Mouse (Mus musculus): ENCODE measurements around the gene Treh. TPM values are rescaled to one million over a fixed set of nuclear protein-coding genes. Genes with fewer than 3 reads are reported as not detected.

Gene Treh
- total and polyA plus RNA-seq, 3 experiments: not detected

- Histone ChIP-seq H3K4me1 (ENCODE audit: control insufficient read depth, insufficient read depth, low read length) (peaks cover 16% of the 10 kb centered on the region), H3K79me2 (replicated peaks; ENCODE audit: control insufficient read depth, insufficient read depth, low read length) (no peaks in the 10 kb centered on the region), H3K9ac (ENCODE audit: low read depth, low read length) (no peak overlapping the region), H3K36me3 (ENCODE audit: control insufficient read depth, insufficient read depth, low read length) (no peaks in the 10 kb centered on the region), H3K27me3 (ENCODE audit: control insufficient read depth, insufficient read depth, low read length) (no peaks in the 10 kb centered on the region), H3K27ac (peak overlapping the region; percentile 17), H3K4me3 (no peak overlapping the region)
- intact Hi-C loops (cut with DNase I): loop anchor here (1.0 kb wide), 1 partner anchor 43 kb away; the partner anchor contains the start of gene Phldb1
- 16% methylated on average over 21 of the region's 21 CpGs for WGBS
- DNase-seq: peak; percentile 77 to 84
- TF ChIP-seq EP300 (IDR thresholded peaks at IDR 0.05; ENCODE audit: insufficient read depth, low read depth, low read length): 0 out of 2 replicates have a peak, but pooled peaks have one; percentile 54
- no peak for TF ChIP-seq POLR2A (IDR thresholded peaks at IDR 0.05; ENCODE audit: insufficient read depth, low read depth, low read length)
Measured at GRCm38 (mm10) chr9:44691671-44692520, 18.9 kb downstream of the Treh start.

GRCm38 (mm10) chr9:44693071-44693470 is 20.0 kb downstream of the Treh start:
- no peak overlapping the region; the same call in 1 of the 2 replicates for H3K27ac ChIP-seq
- no peak for DNase-seq
- WGBS: 83% methylated on average over 11 of the region's 11 CpGs
- H3K9ac ChIP-seq (ENCODE audit: low read depth, low read length): no peak overlapping the region
- intact Hi-C loops (cut with DNase I): no loop called here
- H3K27me3 ChIP-seq (ENCODE audit: control insufficient read depth, insufficient read depth, low read length): no peaks in the 10 kb centered on the region
- TF ChIP-seq POLR2A (IDR thresholded peaks at IDR 0.05; ENCODE audit: insufficient read depth, low read depth, low read length) (no peak), EP300 (IDR thresholded peaks at IDR 0.05; ENCODE audit: insufficient read depth, low read depth, low read length) (no peak), CTCF (IDR thresholded peaks at IDR 0.05) (no peak)
- H3K36me3 ChIP-seq (ENCODE audit: control insufficient read depth, insufficient read depth, low read length): no peaks in the 10 kb centered on the region
- H3K4me1 ChIP-seq (ENCODE audit: control insufficient read depth, insufficient read depth, low read length): peaks cover 16% of the 10 kb centered on the region
- no peak overlapping the region for H3K4me3 ChIP-seq
- H3K79me2 ChIP-seq (replicated peaks; ENCODE audit: control insufficient read depth, insufficient read depth, low read length): no peaks in the 10 kb centered on the region

- TF ChIP-seq EP300 (IDR thresholded peaks at IDR 0.05; ENCODE audit: insufficient read depth, low read depth, low read length) (no peak), CTCF (IDR thresholded peaks at IDR 0.05) (no peak), POLR2A (IDR thresholded peaks at IDR 0.05; ENCODE audit: insufficient read depth, low read depth, low read length) (no peak)
- Histone ChIP-seq H3K79me2 (replicated peaks; ENCODE audit: control insufficient read depth, insufficient read depth, low read length) (no peaks in the 10 kb centered on the region), H3K9ac (ENCODE audit: low read depth, low read length) (no peak overlapping the region), H3K36me3 (ENCODE audit: control insufficient read depth, insufficient read depth, low read length) (no peaks in the 10 kb centered on the region), H3K27ac (no peak overlapping the region), H3K4me3 (no peak overlapping the region), H3K4me1 (ENCODE audit: control insufficient read depth, insufficient read depth, low read length) (no peaks in the 10 kb centered on the region), H3K27me3 (ENCODE audit: control insufficient read depth, insufficient read depth, low read length) (no peaks in the 10 kb centered on the region)
- peak in 1 of 2 experiments; percentile 15 for DNase-seq
- intact Hi-C loops (cut with DNase I): no loop called here
- 92% methylated on average over 16 of the region's 16 CpGs for WGBS
Measured at GRCm38 (mm10) chr9:44697866-44698265, 24.8 kb downstream of the Treh start.

DNA sequence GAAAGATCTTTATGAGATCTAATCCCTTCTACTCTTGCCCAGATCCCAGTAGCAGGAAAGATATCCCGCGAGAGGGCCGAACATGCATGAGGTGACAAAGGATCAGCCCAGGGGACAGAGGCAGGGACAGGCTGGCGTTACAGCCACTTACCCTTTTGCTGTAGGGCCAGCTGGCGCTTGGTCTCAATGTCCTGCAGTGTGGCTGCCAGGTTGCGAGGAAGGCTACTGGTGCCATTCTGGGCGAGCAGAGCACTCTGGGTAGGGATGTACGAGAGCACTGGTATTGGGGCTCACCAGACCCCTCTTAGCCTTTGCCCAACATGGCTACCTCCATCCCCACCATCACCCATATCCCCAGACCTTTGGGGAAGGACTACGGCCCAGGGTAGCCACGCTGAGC is 26.2 kb downstream of the Treh start:
- TF ChIP-seq EP300 (IDR thresholded peaks at IDR 0.05; ENCODE audit: insufficient read depth, low read depth, low read length) (no peak), CTCF (IDR thresholded peaks at IDR 0.05) (no peak), POLR2A (IDR thresholded peaks at IDR 0.05; ENCODE audit: insufficient read depth, low read depth, low read length) (no peak)
- Histone ChIP-seq H3K27me3 (ENCODE audit: control insufficient read depth, insufficient read depth, low read length) (no peaks in the 10 kb centered on the region), H3K79me2 (replicated peaks; ENCODE audit: control insufficient read depth, insufficient read depth, low read length) (no peaks in the 10 kb centered on the region), H3K27ac (no peak overlapping the region), H3K36me3 (ENCODE audit: control insufficient read depth, insufficient read depth, low read length) (no peaks in the 10 kb centered on the region), H3K4me3 (no peak overlapping the region), H3K9ac (ENCODE audit: low read depth, low read length) (no peak overlapping the region), H3K4me1 (ENCODE audit: control insufficient read depth, insufficient read depth, low read length) (no peaks in the 10 kb centered on the region)
- peak in 1 of 2 experiments; percentile 17 for DNase-seq
- intact Hi-C loops (cut with DNase I): no loop called here
- 88% methylated on average over 10 of the region's 10 CpGs for WGBS

GRCm38 (mm10) chr9:44699730-44700129 is 26.7 kb downstream of the Treh start:
- no peak overlapping the region for H3K9ac ChIP-seq (ENCODE audit: low read depth, low read length)
- intact Hi-C loops (cut with DNase I): no loop called here
- H3K4me3 ChIP-seq: no peak overlapping the region
- 65% methylated on average over 5 of the region's 5 CpGs for WGBS
- no peak overlapping the region for H3K27ac ChIP-seq
- no peaks in the 10 kb centered on the region for H3K27me3 ChIP-seq (ENCODE audit: control insufficient read depth, insufficient read depth, low read length)
- TF ChIP-seq POLR2A (IDR thresholded peaks at IDR 0.05; ENCODE audit: insufficient read depth, low read depth, low read length) (no peak), CTCF (IDR thresholded peaks at IDR 0.05) (no peak), EP300 (IDR thresholded peaks at IDR 0.05; ENCODE audit: insufficient read depth, low read depth, low read length) (no peak)
- H3K36me3 ChIP-seq (ENCODE audit: control insufficient read depth, insufficient read depth, low read length): no peaks in the 10 kb centered on the region
- peak in 1 of 2 experiments; percentile 13 for DNase-seq
- no peaks in the 10 kb centered on the region for H3K4me1 ChIP-seq (ENCODE audit: control insufficient read depth, insufficient read depth, low read length)
- H3K79me2 ChIP-seq (replicated peaks; ENCODE audit: control insufficient read depth, insufficient read depth, low read length): no peaks in the 10 kb centered on the region
